Mouse (Mus musculus) granulocyte monocyte progenitor cell, adult 5-6 weeks (primary cell): Measurements from ENCODE around the gene Srf. TPM values are rescaled to one million over a fixed set of nuclear protein-coding genes. Genes with fewer than 3 reads are reported as not detected.

Source experiments
- ATAC-seq: replicated peaks from 2 replicates; pipeline ENCODE4 v1.8.0; 2016; ENCODE audit warnings: mild to moderate bottlenecking, moderate TSS enrichment, inconsistent platforms; ENCODE audit not compliant: poor library complexity, severe bottlenecking
- total RNA-seq, 2 experiments: library from RNA; stranded (forward) in 1 of 2; stranded (reverse) in 1 of 2; fragments of 200-712, 200-1000 nt in 1 of 2; fragments of >200 nt in 1 of 2; fragmentation: Nextera tagmentation in 1 of 2; gene quantifications; 2 replicates each; pipeline ENCODE4 v1.2.3; 2014 to 2017

Srf gene
- total RNA-seq, 2 experiments from 2014 or later = 27.4 to 47.7 TPM

- no peak for ATAC-seq
Observed at GRCm38 (mm10) chr17:46521963-46522668, 33.9 kb downstream of the Srf start.

GRCm38 (mm10) chr17:46521174-46521573, 34.8 kb downstream of the Srf start:
- no peak for ATAC-seq

- ATAC-seq = peak; percentile 64
Observed at GRCm38 (mm10) chr17:46520385-46520979, 35.5 kb downstream of the Srf start.

GRCm38 (mm10) chr17:46519971-46520370, 36.0 kb downstream of the Srf start:
- ATAC-seq = no peak

- ATAC-seq = no peak
Observed at GRCm38 (mm10) chr17:46513329-46513728, 42.6 kb downstream of the Srf start.

- ATAC-seq = no peak
Observed at GRCm38 (mm10) chr17:46511059-46511710, 44.8 kb downstream of the Srf start.

GRCm38 (mm10) chr17:46505617-46506016, 50.4 kb downstream of the Srf start:
- no peak for ATAC-seq

- no peak for ATAC-seq
Observed at GRCm38 (mm10) chr17:46503847-46504638, 51.9 kb downstream of the Srf start.

- no peak for ATAC-seq
Observed at GRCm38 (mm10) chr17:46502775-46503174, 53.2 kb downstream of the Srf start.

Other genes with a start within 250 kb of the Srf start
- 2.1 and 4.1 TPM in 2 replicates for gene Abcc10, start 227.8 kb downstream of the Srf start, total RNA-seq (2014; fragmentation: Nextera tagmentation)
- 0.95 and 1.0 TPM in 2 replicates for gene Abcc10, start 227.8 kb downstream of the Srf start, total RNA-seq (2017)
- gene Zfp318, start 172.4 kb downstream of the Srf start, total RNA-seq (2014; fragmentation: Nextera tagmentation) = 8.0 and 9.8 TPM in 2 replicates
- 5.6 and 13.8 TPM in 2 replicates for gene Zfp318, start 172.4 kb downstream of the Srf start, total RNA-seq (2017)
- gene Crip3, start 127.2 kb downstream of the Srf start, total RNA-seq (2014; fragmentation: Nextera tagmentation) = not detected in 2 replicates
- not detected in 2 replicates for gene Crip3, start 127.2 kb downstream of the Srf start, total RNA-seq (2017)
- not detected in 2 replicates for gene Slc22a7, start 117.7 kb downstream of the Srf start, total RNA-seq (2014; fragmentation: Nextera tagmentation)
- not detected in 2 replicates for gene Slc22a7, start 117.7 kb downstream of the Srf start, total RNA-seq (2017)
- gene Ttbk1, start 68.5 kb downstream of the Srf start, total RNA-seq (2014; fragmentation: Nextera tagmentation) = 0.09 TPM in 1 of 2 replicates, not detected in the other
- gene Ttbk1, start 68.5 kb downstream of the Srf start, total RNA-seq (2017) = not detected in 2 replicates
- gene Dnph1, start 59.5 kb downstream of the Srf start, total RNA-seq (2014; fragmentation: Nextera tagmentation) = 33.1 and 50.1 TPM in 2 replicates
- gene Dnph1, start 59.5 kb downstream of the Srf start, total RNA-seq (2017) = 18.8 and 25.8 TPM in 2 replicates
- 14.2 and 34.8 TPM in 2 replicates for gene Cul9, start 9.8 kb downstream of the Srf start, total RNA-seq (2014; fragmentation: Nextera tagmentation)
- 7.5 and 8.9 TPM in 2 replicates for gene Cul9, start 9.8 kb downstream of the Srf start, total RNA-seq (2017)
- gene Ptk7, start 73.3 kb upstream of the Srf start, total RNA-seq (2014; fragmentation: Nextera tagmentation) = 3.6 and 4.3 TPM in 2 replicates
- gene Ptk7, start 73.3 kb upstream of the Srf start, total RNA-seq (2017) = 3.7 and 3.8 TPM in 2 replicates
- gene Klc4, start 89.8 kb upstream of the Srf start, total RNA-seq (2014; fragmentation: Nextera tagmentation) = 5.6 and 8.5 TPM in 2 replicates
- gene Klc4, start 89.8 kb upstream of the Srf start, total RNA-seq (2017) = 7.9 and 11.5 TPM in 2 replicates
- 106 and 113 TPM in 2 replicates for gene Mrpl2, start 90.1 kb upstream of the Srf start, total RNA-seq (2014; fragmentation: Nextera tagmentation)
- gene Mrpl2, start 90.1 kb upstream of the Srf start, total RNA-seq (2017) = 103 and 133 TPM in 2 replicates
- gene Cul7, start 94.2 kb upstream of the Srf start, total RNA-seq (2014; fragmentation: Nextera tagmentation) = 16.8 and 21.6 TPM in 2 replicates
- gene Cul7, start 94.2 kb upstream of the Srf start, total RNA-seq (2017) = 10.0 and 13.2 TPM in 2 replicates
- 15.7 and 21.3 TPM in 2 replicates for gene Rrp36, start 118.2 kb upstream of the Srf start, total RNA-seq (2014; fragmentation: Nextera tagmentation)
- gene Rrp36, start 118.2 kb upstream of the Srf start, total RNA-seq (2017) = 48.2 and 66.9 TPM in 2 replicates
- gene Mea1, start 122.6 kb upstream of the Srf start, total RNA-seq (2014; fragmentation: Nextera tagmentation) = 56.5 and 76.8 TPM in 2 replicates
- 73.8 and 82.4 TPM in 2 replicates for gene Mea1, start 122.6 kb upstream of the Srf start, total RNA-seq (2017)
- gene Klhdc3, start 124.7 kb upstream of the Srf start, total RNA-seq (2014; fragmentation: Nextera tagmentation) = 62.5 and 77.9 TPM in 2 replicates
- gene Klhdc3, start 124.7 kb upstream of the Srf start, total RNA-seq (2017) = 26.8 and 30.9 TPM in 2 replicates
- 48.7 and 49.3 TPM in 2 replicates for gene Ppp2r5d, start 148.9 kb upstream of the Srf start, total RNA-seq (2014; fragmentation: Nextera tagmentation)
- gene Ppp2r5d, start 148.9 kb upstream of the Srf start, total RNA-seq (2017) = 45.9 and 57.1 TPM in 2 replicates
- gene Pex6, start 155.3 kb upstream of the Srf start, total RNA-seq (2014; fragmentation: Nextera tagmentation) = 9.7 and 22.9 TPM in 2 replicates
- gene Pex6, start 155.3 kb upstream of the Srf start, total RNA-seq (2017) = 11.3 and 13.2 TPM in 2 replicates
- gene Gnmt, start 173.0 kb upstream of the Srf start, total RNA-seq (2014; fragmentation: Nextera tagmentation) = 1.1 TPM in 1 of 2 replicates, not detected in the other
- gene Gnmt, start 173.0 kb upstream of the Srf start, total RNA-seq (2017) = 1.0 TPM in 1 of 2 replicates, not detected in the other
- gene Cnpy3, start 196.0 kb upstream of the Srf start, total RNA-seq (2014; fragmentation: Nextera tagmentation) = 68.6 and 80.8 TPM in 2 replicates
- 100 and 121 TPM in 2 replicates for gene Cnpy3, start 196.0 kb upstream of the Srf start, total RNA-seq (2017)
- 1.3 TPM in 1 of 2 replicates, not detected in the other for gene Ptcra, start 207.5 kb upstream of the Srf start, total RNA-seq (2014; fragmentation: Nextera tagmentation)
- gene Ptcra, start 207.5 kb upstream of the Srf start, total RNA-seq (2017) = not detected in 2 replicates
- 18.0 and 37.9 TPM in 2 replicates for gene 2310039H08Rik, start 216.5 kb upstream of the Srf start, total RNA-seq (2014; fragmentation: Nextera tagmentation)
- gene 2310039H08Rik, start 216.5 kb upstream of the Srf start, total RNA-seq (2017) = 21.5 and 26.9 TPM in 2 replicates
- 77.5 and 102 TPM in 2 replicates for gene Rpl7l1, start 226.5 kb upstream of the Srf start, total RNA-seq (2014; fragmentation: Nextera tagmentation)
- 153 and 206 TPM in 2 replicates for gene Rpl7l1, start 226.5 kb upstream of the Srf start, total RNA-seq (2017)